Mouse (Mus musculus) ovary, postnatal 36 days (tissue): Measurements from ENCODE around the gene Wdr26.

ENCODE experiments used
- DNase-seq: peaks from one replicate; pipeline ENCODE4 v3.0.0; 2022; ENCODE audit warnings: low spot score, mixed read lengths

Gene Wdr26

DNA sequence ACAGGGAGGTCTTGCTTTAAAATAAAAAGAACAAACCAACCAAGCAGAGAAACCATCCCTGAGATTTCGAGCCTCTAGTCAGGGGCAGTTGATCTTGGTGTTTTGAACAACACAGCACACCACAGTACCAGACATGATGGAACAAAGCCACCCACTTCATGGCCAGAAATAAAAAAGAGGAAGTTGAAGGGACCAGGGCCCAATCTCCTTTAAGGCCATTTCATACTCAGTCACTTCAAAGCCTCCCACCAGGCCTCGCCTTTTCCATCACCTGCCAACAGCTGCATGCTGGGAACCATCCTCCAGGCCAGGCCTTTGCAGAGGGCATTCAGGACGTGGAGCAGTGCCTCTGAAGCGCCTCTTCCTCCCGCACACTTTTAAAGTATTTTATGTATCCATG is 25.5 kb upstream of the Wdr26 start:
- DNase-seq, result no peak

DNA sequence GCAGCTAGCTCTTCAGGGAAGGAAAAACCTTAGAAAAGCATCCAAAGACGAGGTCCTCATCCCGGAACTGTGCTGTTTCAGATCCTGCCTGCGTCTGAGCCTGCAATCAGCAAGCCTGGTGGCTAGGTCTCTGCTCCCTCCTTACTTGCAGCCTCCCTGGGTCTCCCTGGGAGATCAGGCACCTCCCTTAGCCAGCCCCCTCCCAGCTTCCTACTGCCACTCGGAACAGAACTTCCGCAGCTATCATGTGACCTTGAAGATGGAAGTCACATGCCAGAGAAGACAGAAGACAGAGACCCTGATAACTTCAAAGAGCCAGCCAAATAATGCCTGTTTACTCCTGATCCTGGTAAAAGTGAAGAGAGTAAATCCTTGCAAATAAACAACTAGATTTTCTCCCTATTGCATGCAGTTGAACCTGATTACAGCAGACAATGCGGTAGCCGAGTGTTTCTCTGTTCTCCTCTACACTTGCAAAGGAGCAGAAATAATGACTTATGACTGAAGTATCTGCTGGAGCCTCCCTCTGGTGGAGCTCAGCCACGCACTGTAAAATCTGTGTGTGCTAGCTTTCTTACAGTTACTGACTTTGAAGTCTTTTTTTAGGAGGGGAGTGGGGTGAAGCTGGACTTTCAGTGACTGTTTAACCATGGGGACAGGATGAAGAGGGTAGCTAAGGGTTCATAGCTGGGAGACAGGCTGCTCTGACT is 22.7 kb upstream of the Wdr26 start:
- peak; percentile 48 for DNase-seq

DNA sequence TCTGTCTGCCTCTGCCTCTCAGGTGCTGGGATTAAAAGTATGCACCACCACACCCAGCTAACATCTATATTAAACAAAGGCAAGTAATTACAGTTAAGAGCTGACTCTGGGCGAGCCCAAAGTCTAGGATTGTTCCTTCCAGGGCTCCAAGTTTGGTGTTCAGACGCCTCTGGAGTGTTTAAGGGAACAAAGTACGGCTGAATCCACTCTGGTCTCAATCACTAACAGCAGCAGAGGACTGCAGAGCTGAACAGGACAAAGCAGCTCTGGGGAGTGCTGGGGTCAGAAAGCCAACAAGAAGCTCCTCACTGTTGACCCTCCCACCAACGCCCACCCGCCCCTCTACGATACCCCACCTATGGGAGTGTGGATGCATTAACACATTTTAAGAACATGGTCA is 21.9 kb upstream of the Wdr26 start:
- DNase-seq, result no peak

DNA sequence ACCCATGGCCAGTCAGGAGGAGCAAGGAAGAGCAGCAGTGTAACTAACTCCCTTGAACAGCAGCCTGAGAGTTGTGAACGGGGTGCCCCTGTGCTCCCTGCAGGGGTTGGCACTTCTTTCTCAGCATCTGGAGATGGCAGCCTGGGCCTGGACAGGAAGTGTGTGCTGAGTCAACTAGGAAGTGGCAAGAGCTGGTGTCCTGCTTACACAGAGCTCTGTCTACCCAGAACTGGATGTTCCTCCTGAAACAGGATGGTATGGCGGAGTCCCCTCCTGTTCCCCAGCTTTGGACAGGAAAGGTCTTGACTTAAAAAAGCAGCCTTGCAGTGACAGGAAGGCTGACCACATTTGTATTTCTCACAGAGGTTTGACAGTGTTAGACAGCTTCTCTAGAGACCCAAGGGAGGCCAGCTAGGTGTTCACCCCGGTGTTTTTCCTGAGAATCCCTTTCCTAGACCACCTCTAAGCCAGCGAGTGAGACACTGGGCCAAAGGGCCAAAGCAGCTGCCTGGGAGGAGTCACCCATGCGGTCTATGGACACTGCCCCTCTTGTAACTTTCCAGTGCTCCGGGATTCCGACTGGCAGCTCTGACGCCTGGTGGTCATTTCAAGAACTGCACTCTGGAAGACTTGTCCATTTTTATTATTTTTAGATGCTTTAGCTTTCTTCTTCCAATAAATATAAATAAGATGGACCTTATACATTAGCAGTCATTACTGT is 20.7 kb upstream of the Wdr26 start:
- DNase-seq, result peak; percentile 59

DNA sequence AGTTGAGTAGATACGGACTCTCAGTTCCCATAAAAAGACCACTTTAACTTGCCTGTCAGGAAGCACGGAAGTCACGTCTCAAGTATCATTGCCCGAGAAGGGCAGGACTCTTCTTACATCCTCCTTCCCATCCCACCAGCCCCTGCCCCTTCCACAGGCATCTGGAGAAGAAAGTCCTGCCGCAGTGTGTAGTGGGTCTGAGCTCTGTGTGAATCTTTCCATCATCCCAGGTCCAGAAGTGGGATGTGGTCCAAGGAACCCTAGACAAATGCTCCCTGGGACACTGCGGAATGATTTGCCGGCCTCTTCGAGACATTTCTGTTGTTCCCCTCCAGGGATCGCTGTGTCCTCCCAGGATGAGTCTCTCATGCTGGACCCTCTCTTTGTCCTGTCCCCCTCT is 20.0 kb upstream of the Wdr26 start:
- no peak for DNase-seq

DNA sequence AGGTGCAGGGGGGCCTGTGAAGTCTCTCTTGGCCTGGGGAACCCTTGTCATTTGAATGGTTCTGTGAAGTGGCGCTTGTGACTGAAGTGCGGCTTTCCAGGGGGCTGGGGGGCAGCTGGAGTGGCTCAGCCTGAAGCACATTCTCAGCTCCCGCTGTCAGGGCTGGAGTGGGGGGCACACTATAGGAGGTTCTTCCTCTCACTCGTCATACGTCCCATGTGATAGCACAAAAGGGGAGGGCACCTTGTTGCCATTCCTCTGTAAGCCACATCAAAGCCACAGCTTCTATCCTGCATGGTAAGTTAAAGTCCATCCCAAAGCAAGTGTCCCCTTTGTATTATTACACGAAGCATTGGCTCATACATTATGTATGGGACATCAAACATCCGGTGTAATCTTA is 19.5 kb upstream of the Wdr26 start:
- no peak for DNase-seq

DNA sequence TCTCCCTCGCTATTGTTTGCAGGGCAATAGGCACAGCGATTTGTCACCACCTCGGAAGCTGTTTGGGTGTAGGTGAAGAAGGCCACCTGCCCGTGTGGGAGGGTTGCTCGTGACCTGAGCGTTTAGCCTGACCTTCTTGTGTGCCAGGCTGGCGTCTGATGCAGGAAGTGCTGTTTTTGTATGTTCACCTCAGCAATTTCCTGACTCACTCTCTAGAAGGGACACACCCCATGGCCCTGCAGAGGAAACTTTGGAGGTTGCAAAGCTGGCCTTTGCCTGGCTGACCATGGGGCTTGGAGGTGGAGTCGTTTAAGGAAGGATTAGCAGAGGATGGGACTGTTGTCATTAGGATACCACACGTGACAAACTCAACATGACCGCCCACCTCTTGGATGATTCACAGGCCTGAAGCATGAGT is 18.9 kb upstream of the Wdr26 start:
- DNase-seq, result no peak

DNA sequence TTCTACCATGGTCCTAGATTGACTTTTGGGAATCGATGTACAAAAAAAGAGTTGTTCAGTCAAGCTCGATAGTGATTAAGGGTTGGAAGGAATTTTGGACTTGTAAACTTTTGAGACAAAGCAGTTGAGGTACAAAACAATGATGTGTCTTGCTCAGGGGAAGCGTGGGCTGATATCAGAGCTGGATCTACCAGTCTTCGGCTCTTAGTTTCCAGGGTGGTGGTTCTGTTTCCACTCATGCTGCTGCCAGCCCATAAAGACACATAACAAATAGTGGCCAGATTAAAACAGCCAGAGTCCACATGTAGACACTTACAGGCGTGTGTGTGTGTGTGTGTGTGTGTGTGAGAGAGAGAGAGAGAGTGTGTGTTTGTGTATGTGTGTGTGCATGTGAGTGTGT is 17.2 kb upstream of the Wdr26 start:
- DNase-seq, result no peak

DNA sequence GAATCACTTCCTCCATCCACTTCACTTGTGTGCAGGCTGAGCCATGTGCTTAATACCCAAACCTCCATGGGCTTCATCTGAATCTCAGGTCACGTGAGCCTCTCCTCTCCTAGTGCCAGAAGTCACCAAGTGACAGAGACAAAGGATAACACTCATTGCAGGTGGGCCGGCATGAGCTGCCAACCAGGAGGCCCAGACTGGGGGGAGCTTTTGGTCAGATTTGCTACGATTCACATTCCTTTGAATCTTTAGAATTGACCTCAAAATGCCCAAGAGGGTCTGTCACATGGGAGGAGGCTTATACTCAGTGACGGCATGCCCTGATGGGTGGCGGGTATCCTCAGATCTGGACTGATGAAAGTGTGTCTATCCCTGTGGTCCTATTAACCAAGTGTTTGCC is 16.8 kb upstream of the Wdr26 start:
- no peak for DNase-seq

DNA sequence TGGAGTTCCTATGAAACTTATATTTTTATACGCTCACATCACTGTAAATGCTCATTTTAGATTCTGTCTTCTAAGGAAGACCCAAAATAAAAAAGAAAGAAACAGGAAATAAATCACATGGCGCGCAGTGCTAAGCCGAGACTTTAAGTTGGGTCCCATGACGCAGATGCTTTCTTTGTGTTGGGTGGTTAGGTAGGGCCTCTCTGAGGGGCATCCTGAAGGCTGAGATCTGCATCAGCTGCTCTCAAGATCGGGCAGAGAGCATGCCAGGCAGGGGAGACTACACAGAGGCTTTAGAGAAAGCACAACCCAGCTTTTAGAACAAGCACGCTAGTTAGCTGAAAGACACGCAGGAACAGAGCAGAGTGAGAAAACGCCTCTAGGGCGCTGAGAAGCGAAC is 16.0 kb upstream of the Wdr26 start:
- no peak for DNase-seq

DNA sequence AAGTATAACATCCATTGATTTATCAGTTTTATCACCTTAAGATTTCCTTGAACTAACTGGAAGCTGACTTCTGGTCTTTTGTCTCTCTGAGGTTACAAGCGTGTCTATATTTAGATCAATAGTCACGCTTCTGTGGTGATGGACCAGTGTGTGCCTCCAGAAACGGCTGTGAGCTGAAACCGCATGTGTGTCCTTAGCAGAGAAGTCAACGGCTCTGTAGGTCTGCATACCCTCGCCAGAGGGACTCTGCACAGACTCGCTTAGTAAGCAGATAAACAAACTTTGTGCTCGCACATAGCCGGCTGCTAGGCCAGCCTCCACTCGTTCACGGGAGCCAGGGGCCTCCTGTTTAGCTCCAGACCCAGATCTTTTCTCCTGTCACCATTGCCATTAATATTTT is 15.0 kb upstream of the Wdr26 start:
- no peak for DNase-seq

DNA sequence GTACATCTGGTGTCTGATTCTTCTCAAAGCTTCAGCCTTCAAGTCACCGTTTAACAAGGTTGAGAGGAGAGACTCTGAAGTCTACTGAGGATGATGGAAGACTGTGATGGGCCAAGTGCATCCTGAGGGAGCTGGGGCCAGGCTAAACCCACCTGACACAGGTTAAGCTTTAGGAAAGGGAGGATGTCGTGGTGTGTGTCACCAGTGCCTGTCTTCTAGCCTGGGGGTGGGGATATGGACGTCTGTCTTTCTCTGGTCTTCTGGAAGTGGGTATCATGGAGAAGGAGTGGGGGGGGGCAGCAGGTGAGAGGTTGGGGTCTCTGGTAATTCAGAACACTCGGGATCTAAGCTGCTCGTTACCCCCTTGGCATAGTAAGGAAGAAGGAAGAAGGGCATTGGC is 13.5 kb upstream of the Wdr26 start:
- no peak for DNase-seq

DNA sequence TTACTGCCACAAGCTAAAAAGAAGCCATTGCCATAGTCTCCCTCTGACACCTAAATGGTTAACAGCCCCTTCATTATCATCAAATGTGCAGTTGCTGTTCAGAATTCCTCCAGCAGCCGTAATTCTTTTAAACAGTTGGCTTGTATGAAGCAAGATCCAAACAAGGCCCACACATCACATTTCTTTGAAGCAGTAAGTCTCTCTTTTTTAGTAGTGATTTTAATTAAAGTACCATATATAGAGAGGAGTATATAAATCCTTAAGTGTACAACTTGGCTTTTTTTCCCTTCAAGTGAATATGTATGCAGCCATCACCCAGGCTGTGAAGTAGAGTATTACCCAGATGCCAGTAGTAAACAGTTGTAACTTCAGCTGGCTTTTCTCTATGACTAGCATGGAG is 10.2 kb upstream of the Wdr26 start:
- no peak for DNase-seq

DNA sequence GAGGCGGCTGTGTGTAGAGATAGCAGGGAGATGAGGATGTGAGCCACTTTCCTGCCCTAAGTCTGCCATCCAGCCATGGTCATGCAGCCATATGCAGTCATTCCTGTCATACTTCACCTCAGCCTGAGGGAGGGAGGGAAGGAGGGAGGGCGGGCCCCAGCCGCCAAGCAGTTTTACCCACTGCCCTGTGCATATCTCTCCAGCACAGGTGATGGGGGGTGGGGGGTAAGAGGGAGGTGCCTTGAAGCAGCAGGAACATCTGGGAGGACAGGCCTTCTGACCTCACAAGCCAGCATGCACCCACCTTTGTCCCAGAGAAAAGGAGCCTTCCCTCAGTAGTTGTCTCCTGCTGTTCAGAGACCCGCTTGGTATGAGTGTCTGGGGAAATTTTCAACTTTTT is 4.5 kb upstream of the Wdr26 start:
- DNase-seq, result no peak

DNA sequence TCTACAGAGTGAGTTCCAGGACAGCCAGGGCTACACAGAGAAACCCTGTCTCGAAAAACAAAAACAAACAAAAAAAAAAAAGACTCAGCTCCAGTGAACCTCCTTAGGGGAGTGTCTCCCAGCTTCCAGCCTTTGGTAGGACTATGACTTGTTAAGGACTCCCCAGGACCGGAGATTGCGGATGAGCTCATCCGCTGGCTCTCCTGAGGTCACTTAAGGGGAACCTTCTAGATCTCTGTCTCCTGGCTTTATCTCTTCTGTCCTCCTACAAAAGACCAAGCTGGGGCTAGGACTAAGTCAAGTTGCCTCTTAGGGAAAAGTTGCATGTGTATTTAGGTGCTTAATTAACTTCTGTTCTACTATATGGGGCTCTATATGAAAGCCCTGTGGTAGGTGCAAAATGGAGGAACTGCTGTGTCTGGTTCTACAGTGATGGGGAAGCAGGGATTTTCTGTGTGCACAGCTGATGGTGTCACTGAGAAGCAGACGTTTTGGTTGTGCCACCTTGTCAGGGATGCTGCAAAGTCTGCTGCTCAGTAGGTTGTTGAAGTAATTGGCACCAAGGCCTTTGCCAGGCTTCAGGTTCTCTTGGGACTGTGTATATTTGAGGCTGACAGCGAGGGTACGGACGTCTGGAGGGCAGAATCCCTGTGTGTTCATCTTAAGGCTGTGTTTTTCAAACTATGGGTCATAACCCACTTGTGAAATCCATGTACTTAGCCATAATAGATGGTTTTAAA is 2.7 kb upstream of the Wdr26 start:
- DNase-seq, result no peak

DNA sequence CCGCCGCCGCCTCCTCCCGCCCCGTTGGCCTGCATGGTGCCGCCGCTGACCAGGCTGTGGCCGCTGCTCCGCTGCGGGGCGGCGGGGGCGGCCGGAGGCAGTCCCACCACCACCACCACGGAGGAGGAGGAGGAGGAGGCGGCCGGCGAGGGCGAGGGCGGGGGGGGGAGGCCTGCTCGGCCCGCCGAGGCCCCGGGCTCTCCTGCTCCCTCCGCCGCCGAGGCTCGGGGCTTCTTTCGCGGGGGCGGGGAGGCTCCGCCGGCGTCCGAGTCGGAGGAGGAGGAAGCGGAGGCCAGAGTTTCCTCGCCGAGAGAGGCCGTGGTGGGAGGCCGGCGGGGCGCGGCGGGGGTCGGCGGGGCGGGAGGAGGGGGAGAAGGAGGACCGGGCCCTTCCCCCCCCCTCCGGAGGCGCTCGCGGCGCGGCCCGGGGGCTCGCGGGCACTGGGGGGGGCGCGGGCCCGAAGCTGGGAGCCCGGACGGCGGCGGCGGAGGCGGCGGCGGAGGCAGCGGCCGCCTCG is 340 bp downstream of the Wdr26 start:
- no peak for DNase-seq

DNA sequence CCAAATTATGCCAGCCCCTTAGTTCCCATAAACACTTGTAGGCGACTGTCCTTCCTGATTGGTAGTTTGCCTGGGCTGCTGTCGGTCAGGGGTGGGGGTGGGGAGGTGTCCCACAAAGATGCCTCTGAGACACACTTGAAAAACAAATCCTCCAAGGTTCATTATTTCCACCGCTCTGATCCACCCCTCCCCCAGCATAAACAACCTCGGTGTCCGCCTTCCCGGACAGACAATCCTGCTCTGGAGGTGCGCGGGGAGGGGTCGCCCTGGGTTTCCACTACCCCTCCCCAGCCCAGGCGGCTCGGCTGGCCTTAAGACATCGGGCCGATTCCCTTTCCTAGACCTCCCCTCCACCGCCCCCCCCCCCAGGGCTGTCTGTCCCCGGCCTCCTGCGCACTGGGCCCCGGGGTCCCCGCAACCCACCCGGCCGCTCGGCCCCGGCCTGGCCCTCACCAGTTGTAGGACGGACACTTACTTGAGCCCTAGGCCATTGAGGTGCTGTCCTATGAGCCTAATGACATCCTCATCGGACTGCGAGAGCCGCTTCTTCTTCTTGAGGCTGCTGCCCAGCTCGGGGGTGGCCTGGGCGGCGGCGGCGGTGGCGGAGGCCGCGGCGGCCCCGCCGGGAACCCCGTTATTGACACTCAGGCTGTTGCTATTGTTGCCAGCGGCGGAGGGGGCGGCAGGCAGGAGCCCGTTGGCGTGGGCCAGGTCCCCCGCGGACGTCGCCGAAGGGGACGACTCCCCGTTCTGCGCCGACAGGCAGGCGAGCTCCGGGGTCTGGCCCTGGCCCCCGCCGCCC is 999 bp downstream of the Wdr26 start:
- peak; percentile 53 for DNase-seq

DNA sequence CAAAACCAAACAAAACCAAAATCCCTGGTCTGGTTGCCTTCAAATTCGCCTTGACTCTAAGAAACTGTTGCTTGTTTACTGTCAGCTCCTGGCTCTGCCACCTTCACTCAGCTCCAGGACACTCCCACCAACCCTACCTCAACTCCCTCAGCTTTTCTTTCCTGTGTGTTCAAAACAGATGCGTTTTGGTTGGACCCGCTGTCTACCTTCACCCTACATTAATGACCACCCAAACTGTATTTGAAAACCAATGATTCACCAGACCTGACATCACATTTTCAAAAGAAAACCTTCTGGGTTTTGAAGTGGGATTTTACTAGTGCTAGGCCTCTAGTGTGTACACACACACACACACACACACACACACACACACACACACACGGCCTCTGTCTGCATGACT is 1.7 kb downstream of the Wdr26 start:
- DNase-seq, result no peak

DNA sequence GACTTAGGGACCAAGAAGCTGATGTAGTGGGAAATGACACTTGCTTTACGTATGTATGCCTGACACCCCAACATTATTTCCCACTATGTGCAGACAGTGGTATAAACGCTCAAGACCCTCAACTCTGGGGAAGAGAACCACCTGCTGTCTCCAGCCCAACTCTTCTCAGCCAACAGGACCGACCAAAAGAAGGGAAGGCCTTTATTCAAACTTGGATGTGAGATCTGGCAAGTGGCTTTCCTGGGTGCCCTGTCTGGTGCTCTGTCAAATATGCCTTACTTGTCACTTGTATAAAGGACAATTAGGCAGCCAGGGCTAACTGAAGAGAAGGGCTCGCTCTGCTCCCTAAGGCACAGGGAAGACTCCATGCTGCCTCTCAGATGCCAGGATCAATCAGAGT is 12.4 kb downstream of the Wdr26 start:
- no peak for DNase-seq

DNA sequence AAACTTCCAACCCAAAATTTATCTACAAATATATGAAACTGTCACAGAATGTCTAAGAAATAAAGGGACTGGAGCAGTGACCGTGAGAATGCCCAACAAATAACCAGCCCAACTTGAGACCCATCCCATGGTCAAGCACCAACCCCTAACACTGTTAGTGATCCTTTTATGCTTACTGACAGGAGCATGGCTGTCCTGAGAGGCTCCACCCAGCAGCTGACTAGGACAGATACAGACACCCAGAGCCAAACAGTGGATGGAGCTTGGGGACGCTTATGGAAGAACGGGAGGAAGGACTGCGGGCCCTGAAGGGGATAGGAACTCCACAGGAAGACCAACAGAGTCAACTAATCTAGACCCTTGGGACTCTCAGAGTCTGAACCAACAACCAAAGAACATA is 22.9 kb downstream of the Wdr26 start:
- DNase-seq, result no peak

DNA sequence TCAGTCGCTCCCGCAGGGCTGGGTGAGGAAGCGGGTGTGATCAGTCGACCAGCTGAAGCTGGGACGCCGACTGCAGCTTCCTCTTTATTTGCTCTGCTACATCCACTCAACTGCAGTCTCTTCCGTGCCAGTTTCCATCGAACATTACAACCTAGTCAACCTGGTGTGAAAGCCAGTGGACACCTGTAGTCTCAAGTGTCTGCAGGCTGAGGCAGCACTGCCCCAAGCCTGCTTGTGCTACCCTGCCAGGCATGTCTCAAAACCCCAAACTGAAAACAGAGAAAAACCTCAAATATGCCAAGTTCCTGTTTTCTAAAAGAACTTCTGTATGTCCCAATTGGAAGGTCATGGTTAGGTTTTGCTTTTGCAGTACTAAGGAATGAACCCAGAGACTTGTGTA is 41.6 kb downstream of the Wdr26 start:
- no peak for DNase-seq

DNA sequence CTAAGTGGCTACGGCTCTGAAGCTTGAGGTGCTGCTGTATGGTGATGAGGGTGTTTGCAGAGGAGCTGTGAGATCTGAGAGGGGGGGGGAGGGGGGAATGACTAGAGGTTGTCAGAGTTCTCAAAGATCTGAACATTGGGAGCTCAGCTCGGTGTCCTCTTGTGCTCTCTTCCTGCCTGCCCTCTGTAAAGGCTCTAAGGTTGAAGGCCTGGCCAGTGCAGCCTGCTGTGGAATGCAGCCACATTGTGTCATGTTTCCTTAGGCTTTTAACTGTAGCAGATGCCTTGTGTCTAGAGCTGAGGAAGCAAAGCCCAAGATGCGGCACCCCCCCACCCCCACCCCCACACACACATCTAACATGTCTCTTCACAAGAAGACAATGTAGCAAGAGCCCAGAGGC is 43.4 kb downstream of the Wdr26 start:
- DNase-seq, result no peak
